Mouse (Mus musculus): ENCODE data around the gene Egflam.

Egflam gene

GRCm38 (mm10) chr15:7397818-7398608 lies at the start of gene Egflam:
TSS of gene Egflam (minus strand) at chr15:7398395.
- no peak for DNase-seq

- DNase-seq = no peak
Measured at GRCm38 (mm10) chr15:7443396-7444315, 45.5 kb upstream of the Egflam start.

- no peak for DNase-seq
Measured at GRCm38 (mm10) chr15:7442148-7443100, 44.2 kb upstream of the Egflam start.

- no peak for DNase-seq
Measured at GRCm38 (mm10) chr15:7424282-7424681, 26.1 kb upstream of the Egflam start.

- DNase-seq = no peak
Measured at GRCm38 (mm10) chr15:7404521-7404920, 6.3 kb upstream of the Egflam start.

- DNase-seq = no peak
Measured at GRCm38 (mm10) chr15:7398609-7399540, 680 bp upstream of the Egflam start.

- no peak for DNase-seq
Measured at GRCm38 (mm10) chr15:7397446-7397817, 763 bp downstream of the Egflam start.

- no peak for DNase-seq
Measured at GRCm38 (mm10) chr15:7383349-7383748, 14.8 kb downstream of the Egflam start.

GRCm38 (mm10) chr15:7382457-7382856 lies 15.7 kb downstream of the Egflam start:
- DNase-seq = no peak

GRCm38 (mm10) chr15:7352635-7353051 lies 45.6 kb downstream of the Egflam start:
- DNase-seq = no peak

- DNase-seq = no peak
Measured at GRCm38 (mm10) chr15:7340703-7341309, 57.4 kb downstream of the Egflam start.

GRCm38 (mm10) chr15:7334517-7335298 lies 63.5 kb downstream of the Egflam start:
- no peak for DNase-seq

GRCm38 (mm10) chr15:7332875-7333274 lies 65.3 kb downstream of the Egflam start:
- DNase-seq = no peak

- DNase-seq = no peak
Measured at GRCm38 (mm10) chr15:7322599-7323311, 75.4 kb downstream of the Egflam start.

GRCm38 (mm10) chr15:7320901-7321300 lies 77.3 kb downstream of the Egflam start:
- no peak for DNase-seq

GRCm38 (mm10) chr15:7315539-7315938 lies 82.7 kb downstream of the Egflam start:
- no peak for DNase-seq

- no peak for DNase-seq
Measured at GRCm38 (mm10) chr15:7308711-7309110, 89.5 kb downstream of the Egflam start.

- no peak for DNase-seq
Measured at GRCm38 (mm10) chr15:7299892-7300291, 98.3 kb downstream of the Egflam start.

- DNase-seq = no peak
Measured at GRCm38 (mm10) chr15:7295199-7295598, 103.0 kb downstream of the Egflam start.

Measured in spleen, adult 18-20 months (tissue).